Mouse (Mus musculus): ENCODE results near the gene Gpat2.

DNA sequence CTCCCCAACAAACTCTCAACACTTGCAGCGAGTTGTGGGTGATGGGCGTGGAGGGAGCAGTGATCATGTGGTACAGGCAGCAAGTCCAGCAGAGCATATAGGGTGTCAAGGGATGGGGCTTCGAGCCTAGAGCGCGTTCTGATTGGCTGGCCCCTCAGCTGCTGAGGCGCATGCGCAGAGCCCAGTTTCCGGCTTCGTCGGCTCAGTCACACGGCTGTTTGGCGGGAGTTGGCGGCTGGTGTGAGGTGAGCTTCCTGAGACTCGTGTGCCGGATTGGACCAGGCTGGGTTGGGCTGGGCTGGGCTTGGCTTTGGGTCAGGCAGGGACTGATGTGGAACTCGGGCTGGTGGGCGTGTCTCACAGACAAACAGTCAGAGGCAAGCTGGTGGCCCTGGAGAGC is at the start of gene Gpat2:
- no peak for TF ChIP-seq CTCF (IDR thresholded peaks at IDR 0.05; ENCODE audit: low read depth, low read length)
- TF ChIP-seq GATA1 (IDR thresholded peaks at IDR 0.05; ENCODE audit: borderline replicate concordance, low read length): no peak
- TF ChIP-seq TAL1 (conservative IDR thresholded peaks at IDR 0.05; ENCODE audit: low read depth, low read length): no peak

Measured in G1E (cell line).